Mouse (Mus musculus) adrenal gland, postnatal 36 days (tissue): ENCODE measurements around the gene Rpia. TPM values are rescaled to one million over a fixed set of nuclear protein-coding genes. Genes with fewer than 3 reads are reported as not detected.

Experiments used
- DNase-seq, 2 experiments: peaks; one replicate each; pipeline ENCODE4 v3.0.0; 2021; ENCODE audit warnings: mixed read lengths in 1 of 2
- total RNA-seq, 2 experiments: library from RNA; stranded (reverse); gene quantifications; 2 replicates each; pipeline ENCODE4 v1.2.3; 2021

The Rpia gene
- total RNA-seq, 2 experiments from 2014 or later = 18.5 to 25.0 TPM

DNA sequence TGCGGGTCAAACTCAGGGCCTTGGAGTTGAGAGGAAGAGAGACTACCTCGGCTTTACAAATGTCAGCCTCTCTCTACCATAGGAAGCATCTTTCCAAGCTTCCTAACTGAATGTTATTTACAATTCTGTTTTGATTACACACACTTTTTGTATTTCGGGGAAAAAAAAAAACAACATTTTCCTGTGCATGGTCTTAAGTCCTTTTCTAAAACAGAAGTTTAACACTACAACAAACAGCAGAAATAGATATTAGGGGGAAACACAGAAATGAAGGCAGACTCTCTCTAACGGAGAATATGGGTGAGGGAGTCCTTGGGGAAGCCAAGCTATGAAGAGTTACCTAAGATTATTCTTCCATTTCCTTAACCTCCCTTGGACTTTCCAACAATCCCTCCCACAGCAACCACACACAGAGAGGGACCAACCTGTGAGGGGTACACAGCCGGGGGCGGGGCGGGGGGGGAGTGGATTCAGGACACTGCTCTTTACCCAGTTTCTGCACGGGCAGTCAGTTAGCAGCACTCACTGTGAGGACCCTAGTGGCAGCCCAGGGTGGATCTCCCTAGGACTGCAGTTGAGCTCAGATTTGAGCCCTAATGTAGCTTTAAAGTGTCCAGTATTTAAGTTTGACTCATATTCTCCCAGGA lies 40.7 kb downstream of the Rpia start:
- no peak for DNase-seq

DNA sequence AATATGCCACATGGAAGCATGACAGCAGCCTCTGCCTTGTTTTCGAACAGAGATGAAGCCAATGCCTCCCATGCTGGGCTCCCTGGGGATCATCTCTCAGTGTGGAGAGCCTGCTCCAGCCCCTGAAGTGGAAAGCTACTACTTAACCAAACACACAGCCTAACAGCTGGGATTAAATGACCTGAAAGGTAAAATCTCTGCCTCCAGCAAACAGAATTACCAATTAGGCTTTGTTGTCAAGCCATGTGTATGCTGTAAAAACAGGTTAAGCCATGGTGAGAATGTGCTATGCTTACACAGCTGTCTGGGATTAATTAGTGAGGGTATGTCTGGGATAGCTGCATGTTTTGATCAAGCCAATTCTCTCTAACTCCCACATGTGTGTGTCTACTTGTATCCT lies 42.3 kb downstream of the Rpia start:
- no peak for DNase-seq

- no peak for DNase-seq
Measured at GRCm38 (mm10) chr6:70747702-70748101, 44.3 kb downstream of the Rpia start.

GRCm38 (mm10) chr6:70743902-70744301 lies 48.1 kb downstream of the Rpia start:
- no peak for DNase-seq

DNA sequence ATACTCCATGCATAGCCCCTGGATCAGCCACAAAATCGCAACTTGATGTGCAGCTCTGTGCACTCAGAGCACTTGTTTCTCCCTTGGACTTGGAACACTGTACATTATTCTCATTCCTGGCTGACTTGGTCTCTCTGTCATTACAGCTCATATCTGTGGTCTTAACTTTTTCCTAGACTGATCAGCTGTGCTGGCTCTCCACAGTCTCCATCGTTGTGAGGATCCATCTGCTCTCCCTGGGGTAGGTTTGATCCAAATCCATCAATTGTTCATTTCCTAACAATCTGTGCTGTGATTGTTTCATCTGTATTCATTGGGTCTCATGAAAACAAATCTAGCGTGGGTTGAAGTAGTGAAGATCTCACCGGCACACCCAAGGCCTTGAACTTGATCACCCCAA lies 49.2 kb downstream of the Rpia start:
- no peak for DNase-seq

- no peak for DNase-seq
Measured at GRCm38 (mm10) chr6:70740535-70740934, 51.5 kb downstream of the Rpia start.

DNA sequence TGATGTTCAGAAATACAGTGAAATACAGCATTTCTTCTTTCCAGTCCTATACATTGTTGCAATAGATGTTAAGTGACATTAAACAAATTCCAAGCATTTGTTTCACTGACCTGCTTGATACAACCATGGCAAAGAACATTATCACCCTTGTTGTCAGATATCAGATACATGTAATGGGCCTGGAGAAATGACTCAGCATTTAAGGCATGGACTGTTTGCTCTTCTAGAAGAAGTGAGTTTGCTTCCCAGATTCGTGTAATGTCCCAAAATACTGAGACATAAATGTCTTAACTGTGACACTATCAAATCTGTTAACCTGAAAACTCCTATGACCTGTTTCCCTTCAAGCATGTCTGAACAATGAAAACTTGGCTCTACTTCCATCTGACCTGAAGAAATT lies 52.6 kb downstream of the Rpia start:
- DNase-seq = no peak

DNA sequence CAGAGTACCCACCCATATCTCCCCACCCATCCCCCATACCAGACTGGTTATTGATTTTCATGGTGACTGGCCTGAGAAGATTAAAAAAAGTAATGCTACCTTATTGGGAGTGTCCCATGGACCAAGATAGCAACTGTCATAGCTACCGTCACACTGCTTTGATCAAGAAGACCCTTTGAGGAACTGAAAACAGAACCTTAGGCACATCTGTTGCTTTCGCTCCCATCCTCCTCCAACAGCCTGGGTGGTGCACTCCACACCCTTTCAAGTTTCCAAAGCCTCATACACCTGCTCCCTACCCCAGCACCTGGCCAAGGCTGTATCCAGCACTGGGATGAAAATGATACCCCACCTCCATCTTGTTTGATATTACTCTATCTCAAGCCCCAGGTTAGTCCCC lies 56.5 kb downstream of the Rpia start:
- DNase-seq = no peak

GRCm38 (mm10) chr6:70730828-70731227 lies 61.2 kb downstream of the Rpia start:
- no peak for DNase-seq

DNA sequence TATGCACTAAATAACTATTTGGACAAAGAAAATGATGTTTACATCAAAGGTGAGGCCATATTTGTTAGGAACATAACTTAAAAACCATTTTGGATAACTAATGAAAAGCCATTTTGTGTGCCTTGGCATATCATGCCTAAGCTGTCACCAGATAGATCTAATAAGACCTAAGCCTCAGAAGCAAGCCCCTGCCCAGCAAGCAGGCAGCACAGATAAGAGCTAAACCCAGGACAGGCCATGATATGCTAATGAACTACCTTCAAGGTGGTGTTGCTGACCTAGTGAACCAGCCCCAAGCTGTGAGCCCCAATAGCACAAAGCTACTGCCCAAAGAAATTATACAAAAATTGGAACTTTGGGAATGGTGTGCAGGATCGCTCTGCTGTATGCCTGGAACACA lies 62.9 kb downstream of the Rpia start:
- DNase-seq = no peak

- DNase-seq = no peak
Measured at GRCm38 (mm10) chr6:70727094-70727721, 64.8 kb downstream of the Rpia start.

GRCm38 (mm10) chr6:70725639-70726038 lies 66.4 kb downstream of the Rpia start:
- no peak for DNase-seq

DNA sequence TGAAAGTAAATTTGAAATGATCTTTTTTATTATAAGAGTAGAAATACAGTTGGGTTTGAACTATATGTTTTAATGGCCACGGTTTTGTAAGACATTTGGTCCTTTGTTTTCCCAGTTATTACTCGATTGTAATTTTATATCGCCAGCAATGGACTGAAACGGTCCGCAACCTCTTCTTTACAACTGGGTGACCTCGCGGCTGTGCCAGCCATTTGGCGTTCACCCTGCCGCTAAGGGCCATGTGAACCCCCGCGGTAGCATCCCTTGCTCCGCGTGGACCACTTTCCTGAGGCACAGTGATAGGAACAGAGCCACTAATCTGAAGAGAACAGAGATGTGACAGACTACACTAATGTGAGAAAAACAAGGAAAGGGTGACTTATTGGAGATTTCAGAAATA lies 67.3 kb downstream of the Rpia start:
- no peak for DNase-seq

GRCm38 (mm10) chr6:70722298-70722697 lies 69.7 kb downstream of the Rpia start:
- no peak for DNase-seq

GRCm38 (mm10) chr6:70718760-70719159 lies 73.3 kb downstream of the Rpia start:
- no peak for DNase-seq

- DNase-seq = no peak
Measured at GRCm38 (mm10) chr6:70718164-70718563, 73.9 kb downstream of the Rpia start.

- no peak for DNase-seq
Measured at GRCm38 (mm10) chr6:70716701-70717393, 75.2 kb downstream of the Rpia start.

Other genes starting within 250 kb of the Rpia start
- 10 to 100 TPM; 19.4 to 20.0 TPM for gene Eif2ak3, start 52.3 kb upstream of the Rpia start, total RNA-seq
- gene Tex37, start 126.7 kb upstream of the Rpia start, total RNA-seq = not detected
- not detected for gene Foxi3, start 164.3 kb upstream of the Rpia start, total RNA-seq